Mouse (Mus musculus): ENCODE results near the gene Akt1s1.

- no peak for TF ChIP-seq CTCF (IDR thresholded peaks at IDR 0.05; ENCODE audit: low read depth)
- TF ChIP-seq EP300 (IDR thresholded peaks at IDR 0.05; ENCODE audit: low read depth) = no peak
Observed at GRCm38 (mm10) chr7:44850789-44851624, 2.2 kb downstream of the Akt1s1 start.

Measured in liver, embryonic 14.5 days (tissue).